Mouse (Mus musculus): Measurements from ENCODE around the gene Gm10260. TPM values are rescaled to one million over a fixed set of nuclear protein-coding genes. Genes with fewer than 3 reads are reported as not detected.

The Gm10260 gene
- total RNA-seq (2021), result 100 to 1,000 TPM; 169 to 186 TPM

- no peak for DNase-seq
Measured at GRCm38 (mm10) chr13:97760532-97760931, at the start of gene Gm10260. Gene Gm10260, minus strand, starts transcription at chr13:97760632.

- DNase-seq, result no peak
Measured at GRCm38 (mm10) chr13:97809828-97810227, 49.4 kb upstream of the Gm10260 start.

GRCm38 (mm10) chr13:97805907-97806306, 45.5 kb upstream of the Gm10260 start:
- no peak for DNase-seq

DNA sequence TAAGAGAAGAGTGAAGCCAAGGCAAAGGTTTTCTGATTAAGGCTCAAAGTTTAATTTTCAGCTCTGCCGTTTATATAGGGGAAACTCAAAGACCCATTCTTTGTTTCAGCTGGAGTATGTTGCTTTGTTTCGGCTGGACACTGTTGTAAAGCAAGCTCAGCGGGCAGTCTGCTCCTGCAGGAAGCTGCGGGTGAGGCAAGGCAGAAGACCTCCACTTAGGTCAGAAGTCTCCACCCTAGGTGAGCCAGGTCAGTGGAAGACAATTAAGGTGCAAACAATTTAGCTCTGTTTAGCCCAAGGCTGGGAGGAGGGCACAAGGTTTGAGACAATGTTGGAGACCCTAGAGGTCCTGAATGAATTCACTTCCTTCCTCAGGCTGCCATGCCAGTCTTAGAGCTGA, 42.0 kb upstream of the Gm10260 start:
- DNase-seq, result no peak

DNA sequence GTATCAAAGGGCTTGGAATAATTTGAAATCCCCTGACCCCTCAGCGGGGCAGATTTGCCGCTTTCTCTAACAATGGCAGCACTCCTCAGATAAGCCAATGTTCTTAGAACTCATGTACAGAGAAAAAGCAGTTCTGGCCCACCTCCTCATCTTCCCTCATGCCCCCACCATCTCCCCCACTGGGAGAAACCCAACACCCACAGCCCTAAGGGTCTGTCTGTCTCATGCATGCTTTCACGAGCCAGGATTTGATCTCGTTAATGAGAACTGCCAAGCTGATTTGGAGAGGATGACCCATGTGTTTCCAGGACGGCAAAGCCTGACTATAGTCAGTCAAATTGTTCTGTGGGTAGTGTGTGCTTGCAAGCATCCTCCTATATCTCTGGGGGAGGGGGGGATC, 37.0 kb upstream of the Gm10260 start:
- no peak for DNase-seq

GRCm38 (mm10) chr13:97794780-97795179, 34.3 kb upstream of the Gm10260 start:
- no peak for DNase-seq

- no peak for DNase-seq
Measured at GRCm38 (mm10) chr13:97793932-97794331, 33.5 kb upstream of the Gm10260 start.

- no peak for DNase-seq
Measured at GRCm38 (mm10) chr13:97791664-97792063, 31.2 kb upstream of the Gm10260 start.

DNA sequence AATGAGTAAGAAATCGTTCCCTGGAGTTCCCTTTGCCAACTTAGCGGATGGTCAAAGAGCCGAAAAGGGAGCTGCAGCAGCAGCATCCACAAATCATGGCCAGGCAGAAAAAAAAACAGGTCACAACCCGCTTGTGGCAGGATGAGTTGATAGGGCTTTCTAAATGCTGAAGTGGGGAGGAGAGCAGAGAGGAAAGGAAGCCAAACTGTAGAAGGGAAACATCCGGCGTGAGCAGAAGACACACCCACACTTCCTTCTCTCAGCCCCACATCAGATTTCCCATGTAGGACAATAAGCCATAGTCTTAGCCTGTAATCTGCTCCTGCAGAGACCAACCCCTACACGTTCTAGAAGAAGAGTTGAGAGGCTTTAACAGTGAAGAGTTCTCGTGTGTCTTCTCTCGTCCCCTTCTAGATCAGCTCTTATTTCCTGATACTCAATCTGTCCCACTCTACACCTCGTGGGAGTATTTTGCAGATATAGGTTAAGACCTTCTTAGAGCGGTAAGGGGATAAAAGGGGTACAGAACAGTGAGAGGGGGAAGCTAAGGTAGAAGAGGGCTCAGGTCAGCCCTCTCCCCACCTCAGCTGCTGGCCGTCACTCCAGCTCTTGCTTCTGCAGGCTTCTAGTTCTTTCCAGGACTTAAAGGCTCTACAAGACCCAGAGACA, 29.5 kb upstream of the Gm10260 start:
- DNase-seq, result no peak

- no peak for DNase-seq
Measured at GRCm38 (mm10) chr13:97785167-97785835, 24.9 kb upstream of the Gm10260 start.

- no peak for DNase-seq
Measured at GRCm38 (mm10) chr13:97783423-97784143, 23.2 kb upstream of the Gm10260 start.

GRCm38 (mm10) chr13:97782063-97782462, 21.6 kb upstream of the Gm10260 start:
- DNase-seq, result no peak

DNA sequence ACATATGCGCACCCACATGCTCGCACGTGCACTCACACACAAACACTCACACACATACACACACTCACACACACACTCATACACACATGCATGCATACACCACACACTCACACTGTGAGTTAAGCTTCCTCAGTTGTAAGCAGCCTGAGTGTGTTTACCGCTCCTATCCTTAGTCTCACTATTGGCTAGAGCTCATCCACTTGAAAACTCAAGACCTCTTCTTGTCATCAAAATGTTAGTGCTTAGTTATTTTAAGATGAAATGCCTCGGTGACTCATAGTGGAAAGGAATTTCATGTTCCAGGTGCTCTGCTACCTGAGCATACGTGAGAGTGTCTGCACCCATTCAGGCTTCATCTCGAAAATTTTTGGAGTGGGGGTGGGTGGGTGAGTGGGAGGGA, 21.2 kb upstream of the Gm10260 start:
- DNase-seq, result no peak

GRCm38 (mm10) chr13:97780556-97780955, 20.1 kb upstream of the Gm10260 start:
- no peak for DNase-seq

- DNase-seq, result no peak
Measured at GRCm38 (mm10) chr13:97779657-97780445, 19.4 kb upstream of the Gm10260 start.

GRCm38 (mm10) chr13:97778698-97779194, 18.3 kb upstream of the Gm10260 start:
- DNase-seq, result peak; percentile 9

DNA sequence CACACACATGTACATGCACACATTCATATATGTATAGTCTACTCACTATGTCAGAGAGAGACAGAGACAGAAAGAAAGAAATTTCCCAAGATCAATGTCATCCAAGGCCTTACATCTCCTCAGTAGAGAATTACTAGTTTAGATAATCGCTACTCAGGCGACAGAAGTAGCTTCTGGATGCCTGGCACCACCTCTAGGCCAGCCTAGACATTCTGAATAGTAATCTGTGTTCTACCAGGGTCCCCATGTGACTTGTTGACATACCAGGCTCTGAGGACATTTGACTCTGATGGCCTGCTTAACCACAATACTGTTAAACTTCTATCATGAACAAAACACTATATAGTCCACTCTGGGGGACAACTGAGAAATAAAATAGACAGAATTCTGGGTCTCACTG, 17.2 kb upstream of the Gm10260 start:
- no peak for DNase-seq

DNA sequence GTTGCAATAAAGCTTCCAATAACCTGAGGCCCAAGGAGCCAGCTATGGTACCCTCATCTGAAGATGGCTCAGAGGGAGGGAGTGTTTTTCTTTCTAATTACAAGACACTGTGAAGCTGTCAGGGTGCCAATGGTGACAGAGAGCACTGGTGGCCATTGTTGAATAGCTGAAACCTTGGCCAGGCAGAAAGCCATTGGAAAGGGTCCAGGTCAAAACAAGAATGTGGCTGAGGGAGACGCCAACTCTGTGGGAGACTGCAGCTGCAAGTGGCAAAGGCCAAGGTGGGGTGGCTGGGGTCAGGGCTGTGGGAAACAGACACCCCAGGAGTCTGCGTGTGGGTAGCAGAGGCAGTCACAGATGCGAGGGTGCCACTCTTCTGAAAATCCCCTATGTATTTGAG, 16.3 kb upstream of the Gm10260 start:
- DNase-seq, result peak; percentile 84

GRCm38 (mm10) chr13:97775907-97776306, 15.5 kb upstream of the Gm10260 start:
- no peak for DNase-seq

- DNase-seq, result peak; percentile 81
Measured at GRCm38 (mm10) chr13:97774740-97775425, 14.5 kb upstream of the Gm10260 start.

- DNase-seq, result no peak
Measured at GRCm38 (mm10) chr13:97769205-97769604, 8.8 kb upstream of the Gm10260 start.

- no peak for DNase-seq
Measured at GRCm38 (mm10) chr13:97768803-97769202, 8.4 kb upstream of the Gm10260 start.

Data from heart, postnatal 4 days (tissue).